ENCODE assay signal across 8 mouse cellular contexts in the genomic region with DNA sequence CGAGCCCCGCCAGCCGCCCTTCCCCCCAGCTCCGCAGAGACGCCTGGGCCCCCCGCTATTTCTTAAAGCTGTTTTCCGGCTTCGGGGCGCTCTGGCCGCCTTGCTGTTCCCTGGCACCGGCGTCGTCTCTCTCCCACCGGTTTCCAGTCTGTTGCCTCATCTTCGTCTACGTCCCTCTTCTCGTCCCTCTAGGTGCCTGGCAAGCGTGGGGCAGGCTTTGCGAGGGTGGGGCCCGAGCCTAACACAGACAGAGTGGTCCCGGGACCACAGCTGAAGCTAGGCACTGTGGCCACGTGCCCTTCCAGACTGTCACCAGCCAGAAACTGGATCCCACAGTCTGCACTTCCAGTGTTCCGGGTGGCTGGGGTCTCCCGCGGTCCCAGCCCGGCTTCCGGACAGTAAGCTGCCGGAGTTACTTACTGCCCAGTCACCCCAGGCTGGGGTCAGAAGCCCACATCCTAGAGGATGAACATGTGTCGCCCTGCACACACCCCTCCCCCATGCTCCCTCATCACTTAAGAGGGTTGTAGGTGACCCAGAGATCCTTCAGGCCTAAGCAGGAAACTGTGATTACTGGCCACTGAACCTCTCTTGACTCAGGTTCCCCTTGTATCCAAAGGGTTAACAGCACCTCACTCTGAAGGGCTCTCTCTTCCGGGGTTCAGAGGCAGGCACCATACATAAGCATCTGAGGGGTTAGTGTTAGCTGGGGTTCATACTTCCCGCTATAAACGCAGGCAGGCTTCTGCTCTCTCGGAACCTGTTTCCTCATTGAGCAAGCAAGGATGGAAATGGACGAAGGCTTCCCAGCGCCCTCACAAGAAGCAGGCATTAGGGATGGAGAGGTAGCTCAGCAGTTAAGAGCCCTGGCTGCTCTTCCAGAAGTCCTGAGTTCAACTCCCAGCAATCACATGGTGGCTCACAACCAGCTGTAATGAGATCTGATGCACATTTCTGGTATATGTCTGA. TPM values are rescaled to one million over a fixed set of nuclear protein-coding genes. Genes with fewer than 3 reads are reported as not detected.
DNase-seq lines count a peak whose midpoint lies in the region; ATAC-seq and TF ChIP-seq lines count a peak whose summit lies in the region.

No protein-coding gene starts in this region.

- ATAC-seq in kidney, postnatal 0 days (replicated peaks; ENCODE audit: low FRiP score, low read depth): no peak
- no peak for ATAC-seq in embryonic facial prominence, embryonic 14.5 days (ENCODE audit: low read depth)
- ATAC-seq in limb, embryonic 11.5 days (ENCODE audit: insufficient number of reproducible peaks, low FRiP score, low TSS enrichment, low read depth): no peak
- ATAC-seq in megakaryocyte progenitor cell, adult 5-6 weeks (replicated peaks; ENCODE audit: poor library complexity): no peak

- H3K4me3 ChIP-seq in kidney, postnatal 0 days (replicated peaks; ENCODE audit: low read depth, low read length): peak overlapping the region; percentile 51
- H3K4me3 ChIP-seq in embryonic facial prominence, embryonic 14.5 days (ENCODE audit: low read depth, low read length): peak overlapping the region; percentile 55
- H3K4me3 ChIP-seq in limb, embryonic 11.5 days (ENCODE audit: low read depth, low read length): peak overlapping the region; percentile 51
- H3K4me3 ChIP-seq in olfactory bulb, adult 2 months (ENCODE audit: insufficient read depth, low read depth, low read length): peak overlapping the region; percentile 63

- TF ChIP-seq POLR2A in olfactory bulb, adult 2 months (IDR thresholded peaks at IDR 0.05; ENCODE audit: insufficient read depth, low read depth, low read length): no peak

- peak overlapping the region; percentile 97 for H3K4me2 ChIP-seq in kidney, postnatal 0 days (ENCODE audit: low read length)
- H3K4me2 ChIP-seq in embryonic facial prominence, embryonic 14.5 days (ENCODE audit: low read depth, low read length): peak overlapping the region; percentile 98
- peak overlapping the region; percentile 92 for H3K4me2 ChIP-seq in limb, embryonic 11.5 days (ENCODE audit: low read depth, severe bottlenecking)

- no peak overlapping the region for H3K27ac ChIP-seq in kidney, postnatal 0 days
- H3K27ac ChIP-seq in embryonic facial prominence, embryonic 14.5 days (replicated peaks; ENCODE audit: low read depth, low read length): no peak overlapping the region
- no peak overlapping the region for H3K27ac ChIP-seq in limb, embryonic 11.5 days (replicated peaks; ENCODE audit: low read depth, low read length)
- no peak overlapping the region for H3K27ac ChIP-seq in olfactory bulb, adult 2 months (ENCODE audit: insufficient read depth, low read depth, low read length)

- no peak for DNase-seq in kidney, postnatal 0 days (ENCODE audit: low spot score)
- DNase-seq in kidney, adult 9 months: no peak
- DNase-seq in embryonic facial prominence, embryonic 14.5 days (ENCODE audit: low spot score): no peak
- peak; percentile 55 for DNase-seq in limb, embryonic 11.5 days (ENCODE audit: low spot score)
- no peak for DNase-seq in urinary bladder, postnatal 25 days (ENCODE audit: low spot score)
- no peak for DNase-seq in kidney, postnatal 10 days

- H3K9me3 ChIP-seq in kidney, postnatal 0 days (replicated peaks; ENCODE audit: low read length): no peaks in the 10 kb centered on the region
- H3K9me3 ChIP-seq in embryonic facial prominence, embryonic 14.5 days (ENCODE audit: control insufficient read depth, low read length): no peaks in the 10 kb centered on the region
- no peaks in the 10 kb centered on the region for H3K9me3 ChIP-seq in limb, embryonic 11.5 days (ENCODE audit: control insufficient read depth, low read length)

- 0 out of 2 replicates have a peak overlapping the region, but pooled peaks have one; percentile 51 for H3K9ac ChIP-seq in kidney, postnatal 0 days (ENCODE audit: low read depth, low read length)
- 0 out of 2 replicates have a peak overlapping the region, but pooled peaks have one; percentile 63 for H3K9ac ChIP-seq in embryonic facial prominence, embryonic 14.5 days (ENCODE audit: low read depth, low read length)
- H3K9ac ChIP-seq in limb, embryonic 11.5 days (ENCODE audit: low read length): peak overlapping the region; percentile 40; the same call in 1 of the 2 replicates

- TF ChIP-seq CTCF in kidney, postnatal 0 days (IDR thresholded peaks at IDR 0.05; ENCODE audit: low read depth): no peak
- no peak for TF ChIP-seq CTCF in olfactory bulb, adult 2 months (IDR thresholded peaks at IDR 0.05; ENCODE audit: insufficient read depth, low read depth, low read length)

- H3K36me3 ChIP-seq in kidney, postnatal 0 days (ENCODE audit: insufficient read depth, low read length): no peaks in the 10 kb centered on the region
- no peaks in the 10 kb centered on the region for H3K36me3 ChIP-seq in embryonic facial prominence, embryonic 14.5 days (ENCODE audit: control insufficient read depth, insufficient read depth, low read length)
- H3K36me3 ChIP-seq in limb, embryonic 11.5 days (ENCODE audit: control insufficient read depth, insufficient read depth, low read length): no peaks in the 10 kb centered on the region

- peaks cover 24% of the 10 kb centered on the region for H3K27me3 ChIP-seq in kidney, postnatal 0 days (ENCODE audit: insufficient read depth, low read length)
- peaks cover 41% of the 10 kb centered on the region for H3K27me3 ChIP-seq in embryonic facial prominence, embryonic 14.5 days (replicated peaks; ENCODE audit: control insufficient read depth, insufficient read depth, low read length)
- H3K27me3 ChIP-seq in limb, embryonic 11.5 days (ENCODE audit: control insufficient read depth, insufficient read depth, low read length): peaks cover 38% of the 10 kb centered on the region

- 3% methylated on average over 35 of the region's 35 CpGs for WGBS in kidney, postnatal 0 days
- WGBS in embryonic facial prominence, embryonic 14.5 days: 4% methylated on average over 35 of the region's 35 CpGs
- 3% methylated on average over 35 of the region's 35 CpGs for WGBS in limb, embryonic 11.5 days
- WGBS in olfactory bulb, adult 2 months: 14% methylated on average over 35 of the region's 35 CpGs

- H3K4me1 ChIP-seq in kidney, postnatal 0 days (replicated peaks; ENCODE audit: insufficient read depth, low read length): peaks cover 15% of the 10 kb centered on the region
- 0 out of 2 replicates have a peak, but pooled peaks cover 4% of the 10 kb centered on the region for H3K4me1 ChIP-seq in embryonic facial prominence, embryonic 14.5 days (ENCODE audit: control insufficient read depth, insufficient read depth, low read length)
- H3K4me1 ChIP-seq in limb, embryonic 11.5 days (ENCODE audit: control insufficient read depth, insufficient read depth, low read length): peaks cover 17% of the 10 kb centered on the region
- H3K4me1 ChIP-seq in olfactory bulb, adult 2 months (ENCODE audit: control insufficient read depth, insufficient read depth, low read length): peaks cover 17% of the 10 kb centered on the region

RNA-seq across cellular contexts. Expression of gene Fibcd1, which starts 1.2 kb away (rescaled TPM):
- 0.75 and 0.89 TPM in 2 replicates for polyA plus RNA-seq in kidney, postnatal 0 days (2015; fragmentation: Nextera tagmentation; extraction: Ambion mirVana)
- polyA plus RNA-seq in embryonic facial prominence, embryonic 14.5 days (2014; fragmentation: Nextera tagmentation; extraction: Ambion mirVana): 0.19 and 0.29 TPM in 2 replicates
- polyA plus RNA-seq in limb, embryonic 11.5 days (2014; fragmentation: Nextera tagmentation; extraction: Ambion mirVana): 0.03 TPM in 1 of 2 replicates, not detected in the other
- polyA plus RNA-seq in olfactory bulb, adult 2 months (2012; ENCODE audit: insufficient read depth, insufficient read length, low replicate concordance, missing spikeins): not detected in 2 replicates
- total RNA-seq in megakaryocyte progenitor cell, adult 5-6 weeks (2015): not detected in 2 replicates
- not detected in 2 replicates for total RNA-seq in megakaryocyte progenitor cell, adult 5-6 weeks (2017)

RNA-seq across cellular contexts. Expression of gene Qrfp, which starts 36.6 kb away (rescaled TPM):
- 0.08 TPM in 2 replicates for polyA plus RNA-seq in kidney, postnatal 0 days (2015; fragmentation: Nextera tagmentation; extraction: Ambion mirVana)
- 0.10 and 0.22 TPM in 2 replicates for polyA plus RNA-seq in embryonic facial prominence, embryonic 14.5 days (2014; fragmentation: Nextera tagmentation; extraction: Ambion mirVana)
- 0.09 and 0.31 TPM in 2 replicates for polyA plus RNA-seq in limb, embryonic 11.5 days (2014; fragmentation: Nextera tagmentation; extraction: Ambion mirVana)
- polyA plus RNA-seq in olfactory bulb, adult 2 months (2012; ENCODE audit: insufficient read depth, insufficient read length, low replicate concordance, missing spikeins): not detected in 2 replicates
- not detected in 2 replicates for total RNA-seq in megakaryocyte progenitor cell, adult 5-6 weeks (2015)
- not detected in 2 replicates for total RNA-seq in megakaryocyte progenitor cell, adult 5-6 weeks (2017)

RNA-seq across cellular contexts. Expression of gene Lamc3, which starts 40.1 kb away (rescaled TPM):
- polyA plus RNA-seq in kidney, postnatal 0 days (2015; fragmentation: Nextera tagmentation; extraction: Ambion mirVana): 2.8 TPM in 2 replicates
- polyA plus RNA-seq in embryonic facial prominence, embryonic 14.5 days (2014; fragmentation: Nextera tagmentation; extraction: Ambion mirVana): 2.0 and 2.2 TPM in 2 replicates
- 0.13 and 0.17 TPM in 2 replicates for polyA plus RNA-seq in limb, embryonic 11.5 days (2014; fragmentation: Nextera tagmentation; extraction: Ambion mirVana)
- polyA plus RNA-seq in olfactory bulb, adult 2 months (2012; ENCODE audit: insufficient read depth, insufficient read length, low replicate concordance, missing spikeins): not detected in 2 replicates
- not detected in 2 replicates for total RNA-seq in megakaryocyte progenitor cell, adult 5-6 weeks (2015)
- not detected in 2 replicates for total RNA-seq in megakaryocyte progenitor cell, adult 5-6 weeks (2017)
